Mouse (Mus musculus) CD4-positive, CD25-positive, alpha-beta regulatory T cell, adult 2 months (primary cell): Measurements from ENCODE around the gene Insr.
"Not testable (repeated sequence)": the region's sequence is repeated elsewhere in the genome, so short reads cannot be mapped to it uniquely, and the experiment has no call there.

Experiments used
- DNase-seq: peaks from one replicate; pipeline ENCODE4 v3.0.0-alpha.2; 2012; ENCODE audit warnings: low read depth, low spot score

Gene Insr

GRCm38 (mm10) chr8:3232601-3233000 lies 46.8 kb downstream of the Insr start:
- DNase-seq: no peak

- no peak for DNase-seq
Observed at GRCm38 (mm10) chr8:3230118-3231060, 49.0 kb downstream of the Insr start.

- DNase-seq: no peak
Observed at GRCm38 (mm10) chr8:3227423-3227822, 52.0 kb downstream of the Insr start.

- no peak for DNase-seq
Observed at GRCm38 (mm10) chr8:3225731-3226130, 53.7 kb downstream of the Insr start.

- no peak for DNase-seq
Observed at GRCm38 (mm10) chr8:3225184-3225583, 54.2 kb downstream of the Insr start.

GRCm38 (mm10) chr8:3222636-3222965 lies 56.8 kb downstream of the Insr start:
- DNase-seq: no peak

GRCm38 (mm10) chr8:3221960-3222635 lies 57.3 kb downstream of the Insr start:
- no peak for DNase-seq

GRCm38 (mm10) chr8:3221047-3221959 lies 58.1 kb downstream of the Insr start:
- DNase-seq: peak; percentile 91

GRCm38 (mm10) chr8:3220502-3220901 lies 58.9 kb downstream of the Insr start:
- DNase-seq: peak; percentile 6

GRCm38 (mm10) chr8:3219921-3220411 lies 59.5 kb downstream of the Insr start:
- no peak for DNase-seq

- no peak for DNase-seq
Observed at GRCm38 (mm10) chr8:3219266-3219665, 60.2 kb downstream of the Insr start.

- DNase-seq: no peak
Observed at GRCm38 (mm10) chr8:3216541-3217092, 62.8 kb downstream of the Insr start.

GRCm38 (mm10) chr8:3215561-3215960 lies 63.9 kb downstream of the Insr start:
- no peak for DNase-seq

- no peak for DNase-seq
Observed at GRCm38 (mm10) chr8:3214601-3215000, 64.8 kb downstream of the Insr start.

GRCm38 (mm10) chr8:3211456-3211855 lies 68.0 kb downstream of the Insr start:
- DNase-seq: no peak

- DNase-seq: no peak
Observed at GRCm38 (mm10) chr8:3209960-3210359, 69.5 kb downstream of the Insr start.

GRCm38 (mm10) chr8:3209268-3209667 lies 70.1 kb downstream of the Insr start:
- no peak for DNase-seq

- DNase-seq: no peak
Observed at GRCm38 (mm10) chr8:3208729-3209128, 70.7 kb downstream of the Insr start.

- peak; percentile 8 for DNase-seq
Observed at GRCm38 (mm10) chr8:3204758-3205443, 74.5 kb downstream of the Insr start.

GRCm38 (mm10) chr8:3202792-3203191 lies 76.6 kb downstream of the Insr start:
- DNase-seq: no peak

- DNase-seq: not testable (repeated sequence)
Observed at GRCm38 (mm10) chr8:3194297-3194696, 85.1 kb downstream of the Insr start.
